Mouse (Mus musculus): ENCODE measurements around the gene Cdc16. TPM values are rescaled to one million over a fixed set of nuclear protein-coding genes. Genes with fewer than 3 reads are reported as not detected.
"Not testable (repeated sequence)": the region's sequence is repeated elsewhere in the genome, so short reads cannot be mapped to it uniquely, and the experiment has no call there.

Cdc16 gene
- polyA plus RNA-seq (2016; fragmentation: Nextera tagmentation; extraction: Ambion mirVana): 226 and 229 TPM in 2 replicates

- Histone ChIP-seq H3K27me3 (ENCODE audit: low read depth, poor library complexity, severe bottlenecking) (no peaks in the 10 kb centered on the region), H3K27ac (replicated peaks) (peak within 1 kb of the TSS; percentile 93), H3K36me3 (peaks cover 25% of the 10 kb centered on the region), H3K4me1 (peaks cover 22% of the 10 kb centered on the region), H3K9me3 (replicated peaks) (no peaks in the 10 kb centered on the region), H3K4me3 (peak within 1 kb of the TSS; percentile 100)
- peak; percentile 92 for DNase-seq (ENCODE audit: low spot score)
- WGBS: 9% methylated on average over 40 of the region's 40 CpGs
Measured at GRCm38 (mm10) chr8:13756982-13757804, at the start of gene Cdc16. Gene Cdc16 (plus strand): TSS chr8:13757676.

GRCm38 (mm10) chr8:13708514-13708913, 49.0 kb upstream of the Cdc16 start:
- WGBS: 89% methylated on average over 5 of the region's 5 CpGs
- peaks cover 18% of the 10 kb centered on the region for H3K4me1 ChIP-seq
- H3K9me3 ChIP-seq (replicated peaks): 0 out of 2 replicates have a peak, but pooled peaks cover 5% of the 10 kb centered on the region
- no peak overlapping the region for H3K4me3 ChIP-seq
- 0 out of 2 replicates have a peak, but pooled peaks cover 3% of the 10 kb centered on the region for H3K36me3 ChIP-seq
- H3K27me3 ChIP-seq (ENCODE audit: low read depth, poor library complexity, severe bottlenecking): no peaks in the 10 kb centered on the region
- DNase-seq (ENCODE audit: low spot score): no peak
- no peak overlapping the region for H3K27ac ChIP-seq (replicated peaks)

- no peaks in the 10 kb centered on the region for H3K9me3 ChIP-seq (replicated peaks)
- H3K36me3 ChIP-seq: no peaks in the 10 kb centered on the region
- no peaks in the 10 kb centered on the region for H3K4me1 ChIP-seq
- WGBS: 96% methylated on average over 8 of the region's 8 CpGs
- no peak overlapping the region for H3K4me3 ChIP-seq
- H3K27ac ChIP-seq (replicated peaks): no peak overlapping the region
- DNase-seq (ENCODE audit: low spot score): no peak
- H3K27me3 ChIP-seq (ENCODE audit: low read depth, poor library complexity, severe bottlenecking): no peaks in the 10 kb centered on the region
Measured at GRCm38 (mm10) chr8:13718980-13719379, 38.5 kb upstream of the Cdc16 start.

GRCm38 (mm10) chr8:13725722-13726121, 31.8 kb upstream of the Cdc16 start:
- no peak overlapping the region for H3K27ac ChIP-seq (replicated peaks)
- no peak overlapping the region for H3K4me3 ChIP-seq
- H3K9me3 ChIP-seq (replicated peaks): no peaks in the 10 kb centered on the region
- H3K36me3 ChIP-seq: no peaks in the 10 kb centered on the region
- DNase-seq (ENCODE audit: low spot score): peak; percentile 34
- H3K4me1 ChIP-seq: no peaks in the 10 kb centered on the region
- H3K27me3 ChIP-seq (ENCODE audit: low read depth, poor library complexity, severe bottlenecking): no peaks in the 10 kb centered on the region

- H3K4me1 ChIP-seq: no peaks in the 10 kb centered on the region
- H3K27me3 ChIP-seq (ENCODE audit: low read depth, poor library complexity, severe bottlenecking): no peaks in the 10 kb centered on the region
- H3K36me3 ChIP-seq: no peaks in the 10 kb centered on the region
- no peak for DNase-seq (ENCODE audit: low spot score)
- no peaks in the 10 kb centered on the region for H3K9me3 ChIP-seq (replicated peaks)
- no peak overlapping the region for H3K27ac ChIP-seq (replicated peaks)
- WGBS: 80% methylated on average over 10 of the region's 10 CpGs
- H3K4me3 ChIP-seq: no peak overlapping the region
Measured at GRCm38 (mm10) chr8:13727469-13728094, 29.9 kb upstream of the Cdc16 start.

- no peaks in the 10 kb centered on the region for H3K36me3 ChIP-seq
- no peak overlapping the region for H3K4me3 ChIP-seq
- H3K9me3 ChIP-seq (replicated peaks): no peaks in the 10 kb centered on the region
- H3K27me3 ChIP-seq (ENCODE audit: low read depth, poor library complexity, severe bottlenecking): no peaks in the 10 kb centered on the region
- WGBS: 59% methylated on average over 6 of the region's 6 CpGs
- no peak overlapping the region for H3K27ac ChIP-seq (replicated peaks)
- no peak for DNase-seq (ENCODE audit: low spot score)
- H3K4me1 ChIP-seq: no peaks in the 10 kb centered on the region
Measured at GRCm38 (mm10) chr8:13740323-13740770, 17.1 kb upstream of the Cdc16 start.

GRCm38 (mm10) chr8:13740817-13741613, 16.5 kb upstream of the Cdc16 start:
- Histone ChIP-seq H3K27me3 (ENCODE audit: low read depth, poor library complexity, severe bottlenecking) (no peaks in the 10 kb centered on the region), H3K4me1 (no peaks in the 10 kb centered on the region), H3K27ac (replicated peaks) (no peak overlapping the region), H3K9me3 (replicated peaks) (no peaks in the 10 kb centered on the region), H3K4me3 (no peak overlapping the region), H3K36me3 (no peaks in the 10 kb centered on the region)
- DNase-seq (ENCODE audit: low spot score): no peak
- 88% methylated on average over 7 of the region's 7 CpGs for WGBS

- not testable (repeated sequence) for DNase-seq (ENCODE audit: low spot score); H3K36me3 ChIP-seq; H3K27me3 ChIP-seq (ENCODE audit: low read depth, poor library complexity, severe bottlenecking); H3K4me3 ChIP-seq; H3K4me1 ChIP-seq; H3K27ac ChIP-seq (replicated peaks); H3K9me3 ChIP-seq (replicated peaks)
- WGBS: 90% methylated on average over 5 of the region's 6 CpGs
Measured at GRCm38 (mm10) chr8:13746212-13746611, 11.3 kb upstream of the Cdc16 start.

GRCm38 (mm10) chr8:13747626-13748025, 9.8 kb upstream of the Cdc16 start:
- no peaks in the 10 kb centered on the region for H3K9me3 ChIP-seq (replicated peaks)
- no peak overlapping the region for H3K27ac ChIP-seq (replicated peaks)
- 50% methylated on average over 3 of the region's 3 CpGs for WGBS
- no peak overlapping the region for H3K4me3 ChIP-seq
- no peak for DNase-seq (ENCODE audit: low spot score)
- H3K36me3 ChIP-seq: no peaks in the 10 kb centered on the region
- H3K27me3 ChIP-seq (ENCODE audit: low read depth, poor library complexity, severe bottlenecking): no peaks in the 10 kb centered on the region
- no peaks in the 10 kb centered on the region for H3K4me1 ChIP-seq

- Histone ChIP-seq H3K4me1 (peaks cover 15% of the 10 kb centered on the region), H3K4me3 (no peak overlapping the region), H3K9me3 (replicated peaks) (no peaks in the 10 kb centered on the region), H3K36me3 (no peaks in the 10 kb centered on the region), H3K27me3 (ENCODE audit: low read depth, poor library complexity, severe bottlenecking) (no peaks in the 10 kb centered on the region), H3K27ac (replicated peaks) (no peak overlapping the region)
- 27% methylated on average over 2 of the region's 2 CpGs for WGBS
- DNase-seq (ENCODE audit: low spot score): peak; percentile 71
Measured at GRCm38 (mm10) chr8:13753680-13754079, 3.8 kb upstream of the Cdc16 start.

- no peaks in the 10 kb centered on the region for H3K27me3 ChIP-seq (ENCODE audit: low read depth, poor library complexity, severe bottlenecking)
- no peak overlapping the region for H3K4me3 ChIP-seq
- no peak overlapping the region for H3K27ac ChIP-seq (replicated peaks)
- DNase-seq (ENCODE audit: low spot score): no peak
- no peaks in the 10 kb centered on the region for H3K9me3 ChIP-seq (replicated peaks)
- peaks cover 17% of the 10 kb centered on the region for H3K36me3 ChIP-seq
- WGBS: 83% methylated on average over 7 of the region's 7 CpGs
- peaks cover 22% of the 10 kb centered on the region for H3K4me1 ChIP-seq
Measured at GRCm38 (mm10) chr8:13756480-13756879, 996 bp upstream of the Cdc16 start.

GRCm38 (mm10) chr8:13757805-13758727, 590 bp downstream of the Cdc16 start:
- Histone ChIP-seq H3K27ac (replicated peaks) (peak overlapping the region; percentile 93), H3K27me3 (ENCODE audit: low read depth, poor library complexity, severe bottlenecking) (no peaks in the 10 kb centered on the region), H3K4me3 (peak overlapping the region; percentile 100), H3K36me3 (peaks cover 33% of the 10 kb centered on the region), H3K4me1 (peaks cover 22% of the 10 kb centered on the region), H3K9me3 (replicated peaks) (no peaks in the 10 kb centered on the region)
- DNase-seq (ENCODE audit: low spot score): peak; percentile 28
- under 1% methylated on average over 38 of the region's 38 CpGs for WGBS
